In genomic region chr7:109868498-109868897, GRCm38 (mm10) we compare ENCODE assay signal across 11 mouse cellular contexts. TPM values are rescaled to one million over a fixed set of nuclear protein-coding genes. Genes with fewer than 3 reads are reported as not detected.
A peak's percentile ranks its signal among the peaks of the same experiment; 100 is the strongest.
DNase-seq lines count a peak whose midpoint lies in the region; ATAC-seq and TF ChIP-seq lines count a peak whose summit lies in the region.
"Had no signal": no experiment of that assay in that cellular context is flagged by ENCODE, and none has a peak within 500 bp of the region (broad histone marks: within the 10 kb centered on the region; RNA-seq: fewer than 3 reads in every experiment).

No protein-coding gene starts in this region.

- H3K4me1 ChIP-seq in midbrain, postnatal 0 days (ENCODE audit: insufficient read depth, low read length): no peaks in the 10 kb centered on the region

- H3K36me3 ChIP-seq in midbrain, postnatal 0 days (ENCODE audit: insufficient read depth, low read length): no peaks in the 10 kb centered on the region
- H3K36me3 ChIP-seq: embryonic facial prominence, embryonic 15.5 days had no signal

- H3K9ac ChIP-seq in midbrain, postnatal 0 days (replicated peaks; ENCODE audit: low read length, poor library complexity, severe bottlenecking): no peak overlapping the region
- H3K9ac ChIP-seq: embryonic facial prominence, embryonic 15.5 days had no signal

- H3K4me3 ChIP-seq in midbrain, postnatal 0 days (ENCODE audit: low read depth, low read length): no peak overlapping the region
- H3K4me3 ChIP-seq: embryonic facial prominence, embryonic 15.5 days had no signal

- peak; percentile 36 to 39 for DNase-seq in left cerebral cortex, postnatal 14 days (ENCODE audit: low spot score in 2 of 2)
- DNase-seq in left cerebral cortex, adult 8-10 months (ENCODE audit: low spot score in 2 of 2): no peak
- peak; percentile 66 for DNase-seq in brain, embryonic 14.5 days (ENCODE audit: low read depth)
- peak; percentile 56 for DNase-seq in midbrain, postnatal 0 days (ENCODE audit: low spot score)
- DNase-seq in heart, postnatal 36 days: no peak
- no peak for DNase-seq in cerebellum, postnatal 4 days (ENCODE audit: low spot score in 2 of 2)
- DNase-seq: kidney, adult 11 months; thymus, postnatal 36 days had no signal

- peak; percentile 42; the same call in 1 of the 2 replicates for TF ChIP-seq CTCF in brain, embryonic 14.5 days (IDR thresholded peaks at IDR 0.05; ENCODE audit: borderline replicate concordance, extremely low read depth, insufficient read depth, insufficient read length)
- peak; percentile 63 for TF ChIP-seq CTCF in midbrain, postnatal 0 days (IDR thresholded peaks at IDR 0.05)

- no peak overlapping the region for H3K27ac ChIP-seq in midbrain, postnatal 0 days (ENCODE audit: low read depth, low read length)
- H3K27ac ChIP-seq: embryonic facial prominence, embryonic 15.5 days had no signal

- H3K9me3 ChIP-seq in midbrain, postnatal 0 days (ENCODE audit: low read length): no peaks in the 10 kb centered on the region
- H3K9me3 ChIP-seq: embryonic facial prominence, embryonic 15.5 days had no signal

- 21% methylated on average over 3 of the region's 3 CpGs for WGBS in midbrain, postnatal 0 days

- intact Hi-C loops in left cerebral cortex, postnatal 14 days (cut with DNase I): no loop called here
- intact Hi-C loops in heart, postnatal 36 days (cut with DNase I): loop anchor here (5.0 kb wide), 1 partner anchor 41 kb away; no protein-coding TSS in a partner anchor

- peaks cover 7% of the 10 kb centered on the region for H3K27me3 ChIP-seq in midbrain, postnatal 0 days (ENCODE audit: insufficient read depth, low read length)

- no peak overlapping the region for H3K4me2 ChIP-seq in midbrain, postnatal 0 days (ENCODE audit: low read depth, low read length, poor library complexity, severe bottlenecking)
- H3K4me2 ChIP-seq: embryonic facial prominence, embryonic 15.5 days had no signal

- ATAC-seq in hematopoietic stem cell, adult 5-6 weeks (replicated peaks in 1 of 2; ENCODE audit: insufficient read depth in 1 of 2, low FRiP score in 2 of 2, low TSS enrichment in 1 of 2, low read depth in 1 of 2, poor library complexity in 2 of 2, severe bottlenecking in 2 of 2): 0 out of 4 replicates have a peak, but pooled peaks have one; percentile 10 to 34
- no peak for ATAC-seq in midbrain, postnatal 0 days (ENCODE audit: low FRiP score)

- TF ChIP-seq POLR2A in brain, embryonic 14.5 days (IDR thresholded peaks at IDR 0.05; ENCODE audit: borderline replicate concordance, extremely low read depth, insufficient read depth, insufficient read length, poor library complexity, severe bottlenecking): no peak

RNA-seq across cellular contexts. Expression of gene Scube2, which starts 3.0 kb away (rescaled TPM):
- total RNA-seq in left cerebral cortex, postnatal 14 days (2021): under 1 TPM; 0.82 to 0.88 TPM
- 1 to 10 TPM in 1 of 4 experiments, under 1 TPM in 3; 0.79 to 1.2 (median 0.88) TPM for total RNA-seq in left cerebral cortex, adult 8-10 months (2022)
- polyA plus RNA-seq in brain, embryonic 14.5 days (2012; rRNA removed): 0.35 and 1.5 TPM in 2 replicates
- total RNA-seq in hematopoietic stem cell, adult 5-6 weeks (2017): not detected in 2 replicates
- 3.0 and 4.3 TPM in 2 replicates for total RNA-seq in midbrain, postnatal 0 days (2014; rRNA removed)
- 1.3 and 2.2 TPM in 2 replicates for polyA plus RNA-seq in midbrain, postnatal 0 days (2015; fragmentation: Nextera tagmentation; extraction: Ambion mirVana)
- 10 to 100 TPM; 19.3 to 21.1 TPM for total RNA-seq in heart, postnatal 36 days (2021)
- total RNA-seq: granulocyte monocyte progenitor cell, adult 5-6 weeks had no signal

Comparison
In these comparisons a context has a peak if more than half of its experiments do, and no peak if none do; other contexts are left out.
1. DNase-seq: peak in left cerebral cortex, postnatal 14 days (2 of 2), brain, embryonic 14.5 days (single experiment) and midbrain, postnatal 0 days (single experiment); none in left cerebral cortex, adult 8-10 months (0 of 2), heart, postnatal 36 days (0 of 2) and cerebellum, postnatal 4 days (0 of 2).